Mouse (Mus musculus) MEL (cell line): ENCODE measurements around the gene Skp2. TPM values are rescaled to one million over a fixed set of nuclear protein-coding genes. Genes with fewer than 3 reads are reported as not detected.
A peak's percentile ranks its signal among the peaks of the same experiment; 100 is the strongest.

Experiments used
- DNase-seq: peaks from one replicate; pipeline ENCODE4 v3.0.0; 2011; ENCODE audit warnings: low read depth, low spot score
- H3K27ac ChIP-seq: 2 replicates; pipeline ENCODE4 v1.5.1; 2012; ENCODE audit warnings: low read depth, mild to moderate bottlenecking, control low read depth, low read length, moderate library complexity; ENCODE audit not compliant: control insufficient read depth
- H3K27me3 ChIP-seq, 2 experiments: fragments of 150-350 bp in 1 of 2; sonication (generic) in 1 of 2; 2 replicates each; pipeline ENCODE4 v1.6.1; 2012; ENCODE audit warnings: low read length in 2 of 2, mild to moderate bottlenecking in 2 of 2, improper control_type of control experiment in 1 of 2, moderate library complexity in 1 of 2; ENCODE audit not compliant: insufficient read depth in 2 of 2, control insufficient read depth in 1 of 2
- H3K36me3 ChIP-seq, 2 experiments: 2 replicates each; pipeline ENCODE4 v1.6.1; 2012 to 2014; ENCODE audit warnings: low read length in 2 of 2, improper control_type of control experiment in 1 of 2, inconsistent platforms in 1 of 2, mild to moderate bottlenecking in 1 of 2; ENCODE audit not compliant: insufficient read depth in 2 of 2, control insufficient read depth in 1 of 2
- H3K4me1 ChIP-seq, 2 experiments: fragments of 150-350 bp in 1 of 2; sonication (generic) in 1 of 2; 2 replicates each; pipeline ENCODE4 v1.6.1; 2012; ENCODE audit warnings: low read length in 2 of 2, improper control_type of control experiment in 1 of 2, mild to moderate bottlenecking in 1 of 2; ENCODE audit not compliant: insufficient read depth in 2 of 2, control insufficient read depth in 1 of 2
- H3K4me3 ChIP-seq, 2 experiments: fragments of 150-350 bp in 1 of 2; sonication (generic) in 1 of 2; 2 replicates each; pipeline ENCODE4 v1.5.1; 2012; ENCODE audit warnings: low read depth in 2 of 2, low read length in 2 of 2, mild to moderate bottlenecking in 2 of 2, moderate library complexity in 2 of 2, control low read depth in 1 of 2, improper control_type of control experiment in 1 of 2; ENCODE audit not compliant: control insufficient read depth in 1 of 2, insufficient read depth in 1 of 2
- H3K79me2 ChIP-seq: 2 replicates; pipeline ENCODE4 v1.6.1; 2012; ENCODE audit warnings: mild to moderate bottlenecking, low read length, moderate library complexity; ENCODE audit not compliant: control insufficient read depth, poor library complexity, insufficient read depth
- H3K9ac ChIP-seq: 2 replicates; pipeline ENCODE4 v1.6.1; 2012; ENCODE audit warnings: low read depth, mild to moderate bottlenecking, control low read depth, low read length, moderate library complexity; ENCODE audit not compliant: control insufficient read depth, poor library complexity, severe bottlenecking
- H3K9me3 ChIP-seq: fragments of 150-350 bp; sonication (generic); replicated peaks from 2 replicates; pipeline ENCODE4 v1.6.1; 2012; ENCODE audit warnings: mild to moderate bottlenecking, low read length, improper control_type of control experiment, moderate library complexity; ENCODE audit not compliant: insufficient read depth
- CHD2 ChIP-seq: IDR thresholded peaks from 2 replicates; pipeline ENCODE4 v1.6.1; 2011; ENCODE audit warnings: low read length, improper control_type of control experiment
- CTCF ChIP-seq, 3 experiments: IDR thresholded peaks in 2 of 3; conservative IDR thresholded peaks in 1 of 3; 2 replicates each; pipeline ENCODE4 v1.5.1; 2011 to 2012; ENCODE audit warnings: low read length in 3 of 3, low read depth in 2 of 3, mild to moderate bottlenecking in 2 of 3, improper control_type of control experiment in 1 of 3, inconsistent platforms in 1 of 3, mixed read lengths in 1 of 3, moderate library complexity in 1 of 3; ENCODE audit not compliant: control insufficient read depth in 1 of 3, insufficient read depth in 1 of 3, poor library complexity in 1 of 3, severe bottlenecking in 1 of 3
- ELF1 ChIP-seq: IDR thresholded peaks from 2 replicates; pipeline ENCODE4 v1.6.1; 2014; ENCODE audit warnings: low read depth, mild to moderate bottlenecking, inconsistent platforms, low read length, improper control_type of control experiment, moderate library complexity
- EP300 ChIP-seq, 2 experiments: IDR thresholded peaks; 2 replicates each; pipeline ENCODE4 v1.6.1; 2011; ENCODE audit warnings: improper control_type of control experiment in 2 of 2, low read length in 2 of 2, low read depth in 1 of 2, mild to moderate bottlenecking in 1 of 2
- ETS1 ChIP-seq: IDR thresholded peaks from 2 replicates; pipeline ENCODE4 v1.6.1; 2012; ENCODE audit warnings: low read depth, mild to moderate bottlenecking, inconsistent platforms, low read length, improper control_type of control experiment, moderate library complexity
- KAT2A ChIP-seq: conservative IDR thresholded peaks from 2 replicates; pipeline ENCODE4 v1.6.1; 2012; ENCODE audit warnings: low read depth, low read length, improper control_type of control experiment, inconsistent platforms
- MAFK ChIP-seq: IDR thresholded peaks from 2 replicates; pipeline ENCODE4 v1.6.1; 2011; ENCODE audit warnings: low read depth, mild to moderate bottlenecking, low read length, improper control_type of control experiment, borderline replicate concordance
- MAX ChIP-seq: IDR thresholded peaks from 2 replicates; pipeline ENCODE4 v1.6.1; 2011; ENCODE audit warnings: low read length, improper control_type of control experiment
- MYB ChIP-seq: IDR thresholded peaks from 2 replicates; pipeline ENCODE4 v1.6.1; 2011; ENCODE audit warnings: mild to moderate bottlenecking, low read depth, low read length, improper control_type of control experiment
- MYC ChIP-seq: IDR thresholded peaks from 2 replicates; pipeline ENCODE4 v1.6.1; 2011; ENCODE audit warnings: low read depth, mild to moderate bottlenecking, low read length, improper control_type of control experiment, moderate library complexity
- NRF1 ChIP-seq: IDR thresholded peaks from 2 replicates; pipeline ENCODE4 v1.6.1; 2014; ENCODE audit warnings: low read depth, mild to moderate bottlenecking, inconsistent platforms, low read length, improper control_type of control experiment, moderate library complexity; ENCODE audit not compliant: poor library complexity, insufficient read depth, severe bottlenecking
- POLR2A ChIP-seq, 2 experiments: IDR thresholded peaks; 2 replicates each; pipeline ENCODE4 v1.6.1; 2011 to 2012; ENCODE audit warnings: low read length in 2 of 2, mild to moderate bottlenecking in 2 of 2, control low read depth in 1 of 2, improper control_type of control experiment in 1 of 2, low read depth in 1 of 2, moderate library complexity in 1 of 2; ENCODE audit not compliant: control insufficient read depth in 1 of 2, insufficient read depth in 1 of 2, poor library complexity in 1 of 2
- POLR2AphosphoS2 ChIP-seq: IDR thresholded peaks from 2 replicates; pipeline ENCODE4 v1.6.1; 2011; ENCODE audit warnings: low read length, improper control_type of control experiment
- RCOR1 ChIP-seq: IDR thresholded peaks from 2 replicates; pipeline ENCODE4 v1.6.1; 2012; ENCODE audit warnings: low read depth, mild to moderate bottlenecking, inconsistent platforms, low read length, improper control_type of control experiment
- TAL1 ChIP-seq: IDR thresholded peaks from 2 replicates; pipeline ENCODE4 v1.6.1; 2012; ENCODE audit warnings: mild to moderate bottlenecking, inconsistent platforms, low read length, moderate library complexity, mixed read lengths
- TBP ChIP-seq: IDR thresholded peaks from 2 replicates; pipeline ENCODE4 v1.8.0; 2011; ENCODE audit warnings: low read depth, low read length, improper control_type of control experiment
- USF1 ChIP-seq: IDR thresholded peaks from 2 replicates; pipeline ENCODE4 v1.6.1; 2014; ENCODE audit warnings: low read depth, mild to moderate bottlenecking, inconsistent platforms, low read length, improper control_type of control experiment, moderate library complexity
- USF2 ChIP-seq, 2 experiments: IDR thresholded peaks; 2 replicates each; pipeline ENCODE4 v1.6.1; 2011 to 2012; ENCODE audit warnings: improper control_type of control experiment in 2 of 2, low read length in 2 of 2, borderline replicate concordance in 1 of 2, inconsistent platforms in 1 of 2, low read depth in 1 of 2, mild to moderate bottlenecking in 1 of 2; ENCODE audit not compliant: insufficient read depth in 1 of 2
- ZNF384 ChIP-seq: IDR thresholded peaks from 2 replicates; pipeline ENCODE4 v1.6.1; 2012; ENCODE audit warnings: low read depth, mild to moderate bottlenecking, inconsistent platforms, low read length, improper control_type of control experiment
- polyA plus RNA-seq, 2 experiments: library from polyadenylated mRNA; stranded (reverse) in 1 of 2; unstranded in 1 of 2; fragments of >175 nt in 1 of 2; fragments of >200 nt in 1 of 2; gene quantifications; 2 replicates each; pipeline versions ENCODE4 v1.2.1 to v1.2.4; 2012; ENCODE audit warnings: low replicate concordance in 2 of 2, low read depth in 1 of 2; ENCODE audit not compliant: insufficient read length in 2 of 2, insufficient read depth in 1 of 2, missing spikeins in 1 of 2
- total RNA-seq: library from RNA; depleted of rRNA; stranded (reverse); fragments of 300-350 nt; gene quantifications from 2 replicates; pipeline ENCODE4 v1.2.3, GENCODE M21; 2012

The Skp2 gene
- total and polyA plus RNA-seq, 3 experiments, result 46.9 to 61.4 TPM; not detected in 1

GRCm38 (mm10) chr15:9132693-9133443 is 22.4 kb downstream of the Skp2 start:
- peaks cover 5 to 15% of the 10 kb centered on the region in 2 experiments for H3K4me1 ChIP-seq
- H3K27ac ChIP-seq, result no peak overlapping the region
- peaks cover 31% of the 10 kb centered on the region for H3K79me2 ChIP-seq
- no peak for DNase-seq
- no peak overlapping the region for H3K4me3 ChIP-seq
- H3K9ac ChIP-seq, result no peak overlapping the region
- peaks cover 22 to 26% of the 10 kb centered on the region in 2 experiments for H3K36me3 ChIP-seq
- TF ChIP-seq MAX (no peak), TBP (no peak), ELF1 (no peak), POLR2AphosphoS2 (no peak), KAT2A (no peak), ETS1 (no peak)
- H3K27me3 ChIP-seq, result no peaks in the 10 kb centered on the region
- H3K9me3 ChIP-seq, result no peaks in the 10 kb centered on the region

DNA sequence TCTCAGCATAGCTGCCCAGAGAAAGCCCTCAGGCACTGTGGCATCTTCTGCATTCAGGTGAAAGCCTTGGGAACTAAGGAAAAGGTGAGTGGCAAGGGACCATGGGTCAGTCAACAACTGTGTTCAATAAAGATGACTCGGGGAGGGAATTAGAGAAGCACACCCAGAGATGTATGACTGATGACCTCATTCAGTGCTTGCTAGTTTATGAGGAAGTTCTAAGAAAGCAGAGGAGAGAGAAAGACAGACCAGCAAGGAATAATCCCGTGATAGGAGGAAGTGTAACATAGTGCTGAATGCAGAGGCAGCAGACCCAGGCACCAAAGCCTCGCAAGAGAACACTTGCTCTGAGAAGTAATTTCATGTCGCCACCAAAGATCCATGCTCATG is 23.7 kb downstream of the Skp2 start:
- H3K36me3 ChIP-seq, result peaks cover 15 to 26% of the 10 kb centered on the region in 2 experiments
- H3K27me3 ChIP-seq, result no peaks in the 10 kb centered on the region
- peaks cover 5 to 8% of the 10 kb centered on the region in 2 experiments; a peak in 3 of 4 replicates for H3K4me1 ChIP-seq
- H3K9me3 ChIP-seq, result no peaks in the 10 kb centered on the region
- DNase-seq, result peak; percentile 66
- no peak overlapping the region for H3K27ac ChIP-seq
- TF ChIP-seq TAL1 (no peak), POLR2A (IDR thresholded peaks at IDR 0.05; ENCODE audit: control insufficient read depth in 1 of 2, insufficient read depth in 1 of 2, low read depth in 1 of 2, low read length in 2 of 2, poor library complexity in 1 of 2) (no peak), MAFK (no peak), POLR2AphosphoS2 (no peak), RCOR1 (no peak), EP300 (IDR thresholded peaks at IDR 0.05; ENCODE audit: low read depth in 1 of 2, low read length in 2 of 2) (no peak), MYC (0 out of 2 replicates have a peak, but pooled peaks have one; percentile 29)
- H3K4me3 ChIP-seq, result no peak overlapping the region
- no peak overlapping the region for H3K9ac ChIP-seq
- peaks cover 22% of the 10 kb centered on the region; the same call in 1 of the 2 replicates for H3K79me2 ChIP-seq

- Histone ChIP-seq H3K9ac (no peak overlapping the region), H3K27ac (no peak overlapping the region), H3K27me3 (no peaks in the 10 kb centered on the region), H3K4me1 (peaks cover 5 to 8% of the 10 kb centered on the region in 2 experiments; a peak in 3 of 4 replicates), H3K9me3 (no peaks in the 10 kb centered on the region)
- TF ChIP-seq NRF1 (no peak), CTCF (IDR thresholded peaks at IDR 0.05 in 2 of 3, conservative IDR thresholded peaks at IDR 0.05 in 1 of 3; ENCODE audit: control insufficient read depth in 1 of 3, insufficient read depth in 1 of 3, low read depth in 2 of 3, low read length in 3 of 3, poor library complexity in 1 of 3, severe bottlenecking in 1 of 3) (no peak), MYC (no peak), MYB (no peak), CHD2 (no peak), TAL1 (no peak), POLR2A (IDR thresholded peaks at IDR 0.05; ENCODE audit: control insufficient read depth in 1 of 2, insufficient read depth in 1 of 2, low read depth in 1 of 2, low read length in 2 of 2, poor library complexity in 1 of 2) (no peak), ZNF384 (no peak), MAFK (no peak), MAX (no peak), USF1 (no peak), USF2 (IDR thresholded peaks at IDR 0.05; ENCODE audit: borderline replicate concordance in 1 of 2, insufficient read depth in 1 of 2, low read depth in 1 of 2, low read length in 2 of 2) (no peak)
- TF ChIP-seq, all 39 proteins: peak for 0
- no peak for DNase-seq
- peaks cover 19% of the 10 kb centered on the region; the same call in 1 of the 2 replicates for H3K79me2 ChIP-seq
- H3K4me3 ChIP-seq, result no peak overlapping the region
- peaks cover 15 to 30% of the 10 kb centered on the region in 2 experiments for H3K36me3 ChIP-seq
Measured at GRCm38 (mm10) chr15:9130772-9131498, 24.3 kb downstream of the Skp2 start.
